Mouse (Mus musculus) G1E (cell line): ENCODE data around the gene F11r.

Experiments used
- CTCF ChIP-seq: IDR thresholded peaks from 2 replicates; pipeline ENCODE4 v1.5.1; 2012; ENCODE audit warnings: low read depth, low read length, inconsistent platforms, mixed read lengths
- GATA1 ChIP-seq: IDR thresholded peaks from 2 replicates; pipeline ENCODE4 v1.6.1; 2012; ENCODE audit warnings: borderline replicate concordance, low read length, inconsistent platforms, mixed read lengths
- GATA2 ChIP-seq: IDR thresholded peaks from 2 replicates; pipeline ENCODE4 v1.6.1; 2012; ENCODE audit warnings: low read depth, low read length, inconsistent platforms, borderline replicate concordance
- POLR2AphosphoS5 ChIP-seq: IDR thresholded peaks from 2 replicates; pipeline ENCODE4 v1.6.1; 2012; ENCODE audit warnings: low read depth, low read length, inconsistent platforms; ENCODE audit not compliant: insufficient replicate concordance

GRCm38 (mm10) chr1:171446854-171447253 is 9.5 kb downstream of the F11r start:
- TF ChIP-seq CTCF (no peak), GATA2 (no peak), GATA1 (no peak), POLR2AphosphoS5 (no peak)
